Mouse (Mus musculus): ENCODE results near the gene Pnck.
A peak's percentile ranks its signal among the peaks of the same experiment; 100 is the strongest.

Gene Pnck

GRCm38 (mm10) chrX:73659575-73660283 lies at the start of gene Pnck:
TSS of gene Pnck (minus strand) at chrX:73660117.
- DNase-seq (ENCODE audit: low spot score): no peak

DNA sequence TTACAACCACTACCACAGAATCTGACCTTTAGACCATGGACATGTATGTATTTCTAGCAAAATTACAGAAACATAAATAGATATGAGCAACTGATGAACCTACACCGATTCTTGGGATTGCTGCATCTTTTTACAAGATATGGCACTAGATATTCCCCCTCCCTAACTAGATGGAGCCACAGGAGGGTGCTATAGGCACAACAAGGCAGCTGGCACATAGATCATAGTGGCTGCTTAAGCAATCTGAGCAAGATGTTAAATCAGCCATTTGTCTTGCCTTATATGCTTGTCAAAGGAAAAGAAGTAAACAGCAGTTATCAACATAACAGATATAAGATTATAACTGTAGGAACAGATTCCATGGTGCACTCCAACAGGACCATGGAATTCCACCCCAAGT lies 40.6 kb upstream of the Pnck start:
- no peak for DNase-seq (ENCODE audit: low spot score)

GRCm38 (mm10) chrX:73690917-73691629 lies 31.2 kb upstream of the Pnck start:
- no peak for DNase-seq (ENCODE audit: low spot score)

DNA sequence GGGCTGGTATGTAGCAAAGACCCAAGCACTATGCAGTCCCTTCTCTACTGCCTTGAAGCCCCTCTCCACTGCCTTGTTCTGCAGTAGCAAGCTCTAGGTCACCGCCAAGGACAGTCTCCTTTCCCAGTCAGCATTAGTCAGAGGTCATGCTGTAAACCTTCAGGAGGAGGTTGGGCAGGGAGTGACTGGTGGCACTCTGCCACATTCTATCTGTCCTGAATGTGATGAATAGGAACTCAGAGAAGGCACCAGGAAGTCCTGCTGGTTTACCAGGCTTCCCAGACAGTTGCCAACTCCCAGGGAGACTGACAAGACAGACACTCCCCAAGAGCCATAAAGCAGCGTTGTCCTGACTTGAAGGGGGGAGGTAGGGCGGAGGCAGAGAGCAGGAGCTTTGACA lies 25.7 kb upstream of the Pnck start:
- no peak for DNase-seq (ENCODE audit: low spot score)

- no peak for DNase-seq (ENCODE audit: low spot score)
These were observed 25.1 kb upstream of the Pnck start for GRCm38 (mm10) chrX:73684978-73685377.

GRCm38 (mm10) chrX:73684156-73684555 lies 24.2 kb upstream of the Pnck start:
- DNase-seq (ENCODE audit: low spot score): no peak

DNA sequence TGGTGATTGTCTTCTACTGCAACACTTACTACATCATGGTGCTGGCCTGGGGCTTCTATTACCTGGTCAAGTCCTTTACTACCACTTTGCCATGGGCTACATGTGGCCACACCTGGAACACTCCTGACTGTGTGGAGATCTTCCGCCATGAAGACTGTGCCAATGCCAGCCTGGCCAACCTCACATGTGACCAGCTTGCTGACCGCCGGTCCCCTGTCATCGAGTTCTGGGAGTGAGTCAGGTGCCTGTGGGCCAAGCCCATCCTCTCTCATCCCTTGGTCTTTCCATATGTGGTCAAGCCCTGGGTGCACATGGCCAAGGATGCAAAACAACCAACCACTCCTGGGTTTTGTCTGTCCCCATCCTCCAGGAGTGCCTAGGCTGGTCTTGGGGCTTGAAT lies 16.8 kb upstream of the Pnck start:
- DNase-seq (ENCODE audit: low spot score): no peak

- DNase-seq (ENCODE audit: low spot score): no peak
These were observed 15.3 kb upstream of the Pnck start for GRCm38 (mm10) chrX:73675231-73675630.

- no peak for DNase-seq (ENCODE audit: low spot score)
These were observed 14.2 kb upstream of the Pnck start for GRCm38 (mm10) chrX:73673968-73674661.

DNA sequence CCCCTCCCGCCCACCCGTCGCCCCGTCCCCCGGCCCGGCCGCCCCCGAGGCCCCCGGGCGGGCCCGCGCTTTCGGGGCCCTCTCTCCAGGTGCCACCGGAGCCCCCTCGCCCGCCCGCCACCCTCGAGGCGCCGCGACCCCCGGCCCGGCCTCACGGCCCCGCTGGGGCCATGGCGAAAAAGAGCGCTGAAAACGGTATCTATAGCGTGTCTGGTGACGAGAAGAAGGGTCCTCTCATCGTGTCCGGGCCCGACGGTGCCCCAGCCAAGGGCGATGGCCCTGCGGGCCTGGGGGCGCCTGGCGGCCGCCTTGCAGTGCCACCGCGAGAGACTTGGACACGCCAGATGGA lies 13.7 kb upstream of the Pnck start:
- DNase-seq (ENCODE audit: low spot score): no peak

DNA sequence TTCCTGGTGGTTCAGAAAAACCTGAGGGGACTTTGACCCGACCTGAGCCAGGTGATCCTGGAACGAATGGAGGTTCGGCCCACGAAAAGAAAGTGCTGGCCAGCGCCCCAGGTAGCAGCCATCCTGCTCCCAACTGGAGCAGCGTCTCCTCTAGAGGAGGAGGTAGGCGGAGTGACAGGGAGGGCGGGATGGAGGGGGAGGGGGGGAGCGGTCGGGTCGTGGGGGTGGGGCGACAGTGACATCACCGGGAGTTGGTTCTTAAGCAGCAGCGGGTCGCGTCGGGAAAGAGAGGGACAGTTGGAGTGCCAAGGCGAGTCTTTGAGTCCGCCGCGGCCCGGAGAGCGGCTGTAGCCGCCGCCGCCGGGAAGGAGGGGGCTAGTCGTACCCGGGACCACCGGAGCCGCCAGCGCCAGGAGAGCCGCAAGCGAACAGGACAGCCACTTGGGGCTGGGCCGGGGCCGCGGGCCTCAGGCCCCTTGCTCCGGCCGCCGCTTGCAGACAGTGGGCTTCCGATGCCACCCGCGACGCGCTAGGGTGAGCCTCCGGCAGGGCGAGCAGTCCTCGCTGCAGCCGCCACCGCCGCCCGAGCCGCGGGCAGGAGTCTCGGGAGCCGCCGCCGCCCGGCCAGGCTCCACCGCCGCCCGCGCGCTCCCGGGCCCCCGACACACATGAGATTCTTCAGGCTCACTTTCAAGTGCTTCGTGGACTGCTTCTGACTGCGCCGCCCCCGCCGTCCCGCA lies 13.1 kb upstream of the Pnck start, which contains the start of gene Slc6a8:
Gene Slc6a8, plus strand, starts transcription at position 272 of the 740 bp plus-strand sequence.
- DNase-seq (ENCODE audit: low spot score): peak; percentile 66

- DNase-seq (ENCODE audit: low spot score): peak; percentile 46
These were observed 12.1 kb upstream of the Pnck start for GRCm38 (mm10) chrX:73672031-73672431.

GRCm38 (mm10) chrX:73663143-73663542 lies 3.2 kb upstream of the Pnck start:
- DNase-seq (ENCODE audit: low spot score): no peak

GRCm38 (mm10) chrX:73660284-73660665 lies 358 bp upstream of the Pnck start:
- no peak for DNase-seq (ENCODE audit: low spot score)

GRCm38 (mm10) chrX:73658936-73659574 lies 862 bp downstream of the Pnck start:
- DNase-seq (ENCODE audit: low spot score): no peak

- DNase-seq (ENCODE audit: low spot score): no peak
These were observed 1.5 kb downstream of the Pnck start for GRCm38 (mm10) chrX:73658391-73658790.

- no peak for DNase-seq (ENCODE audit: low spot score)
These were observed 4.4 kb downstream of the Pnck start for GRCm38 (mm10) chrX:73655529-73655928.

GRCm38 (mm10) chrX:73654177-73654576 lies 5.7 kb downstream of the Pnck start:
- no peak for DNase-seq (ENCODE audit: low spot score)

GRCm38 (mm10) chrX:73653392-73653791 lies 6.5 kb downstream of the Pnck start:
- no peak for DNase-seq (ENCODE audit: low spot score)

DNA sequence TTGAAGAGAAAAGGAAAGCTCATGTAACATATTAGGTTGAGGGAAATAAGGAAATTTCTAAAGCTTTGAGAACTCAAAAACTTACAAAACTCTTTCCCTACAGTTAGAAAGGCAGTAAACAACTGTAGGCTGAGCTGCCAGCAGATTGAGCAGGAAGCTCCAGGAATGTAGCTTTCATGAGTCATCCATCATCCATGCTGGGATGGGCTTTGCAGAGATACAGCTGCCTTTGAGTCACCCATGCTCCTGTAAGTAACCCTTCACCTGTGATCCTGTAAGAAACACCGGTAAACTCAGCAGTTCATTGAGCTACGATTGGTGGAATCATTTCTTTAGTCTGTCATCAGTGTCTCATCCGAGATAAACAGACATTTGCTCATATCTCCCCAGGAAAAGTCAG lies 9.0 kb downstream of the Pnck start:
- no peak for DNase-seq (ENCODE audit: low spot score)

GRCm38 (mm10) chrX:73645121-73645520 lies 14.8 kb downstream of the Pnck start:
- no peak for DNase-seq (ENCODE audit: low spot score)

- no peak for DNase-seq (ENCODE audit: low spot score)
These were observed 19.9 kb downstream of the Pnck start for GRCm38 (mm10) chrX:73639901-73640469.
